Mouse (Mus musculus): ENCODE results near the gene Gcgr.

Gcgr gene

DNA sequence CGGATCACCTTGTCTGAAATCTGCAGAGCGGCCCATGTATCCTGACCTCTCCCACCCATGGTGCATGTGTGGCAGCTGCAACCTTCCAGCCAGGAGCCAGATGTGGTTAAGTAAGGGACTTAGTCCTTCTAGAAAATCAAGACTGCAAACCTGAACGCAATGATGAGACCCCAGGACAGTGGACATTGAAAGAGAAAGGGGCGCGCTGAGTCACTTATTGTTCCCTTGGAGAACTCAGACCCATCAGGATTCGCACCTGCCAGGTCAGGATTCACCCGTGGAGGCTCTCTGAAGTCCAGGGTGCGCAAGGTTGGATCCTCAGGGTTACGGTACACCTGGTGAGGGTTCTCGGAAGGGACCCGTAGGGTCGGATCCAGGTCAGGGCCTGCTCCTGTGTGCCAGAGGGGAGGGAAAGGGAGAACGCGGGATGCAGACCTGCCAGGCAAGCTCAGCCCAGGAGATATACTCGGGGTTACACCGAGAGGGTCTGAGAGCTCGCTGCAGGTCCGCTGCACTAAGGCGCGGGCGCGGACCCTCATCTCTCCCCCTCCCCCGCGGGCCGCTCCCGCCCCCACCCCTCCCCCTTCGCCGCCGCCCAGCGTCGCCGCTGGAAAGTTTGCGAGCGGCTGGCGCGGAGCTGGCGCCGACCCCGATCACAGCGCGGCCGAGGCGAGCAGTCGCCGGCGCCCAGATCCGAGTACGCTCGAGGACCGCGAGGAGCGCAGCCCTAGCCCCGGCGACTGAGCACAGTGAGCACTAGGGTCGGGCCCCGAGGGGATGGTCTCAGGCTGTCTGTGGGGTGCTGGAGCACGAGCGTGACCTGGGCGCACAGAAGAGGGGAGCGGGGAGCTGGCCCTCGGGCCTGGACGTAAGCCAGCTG lies at the start of gene Gcgr:
Gcgr (plus strand) TSS at position 615 of the 880 bp plus-strand sequence.
- ATAC-seq (ENCODE audit: insufficient number of reproducible peaks, low FRiP score, low TSS enrichment), result no peak

DNA sequence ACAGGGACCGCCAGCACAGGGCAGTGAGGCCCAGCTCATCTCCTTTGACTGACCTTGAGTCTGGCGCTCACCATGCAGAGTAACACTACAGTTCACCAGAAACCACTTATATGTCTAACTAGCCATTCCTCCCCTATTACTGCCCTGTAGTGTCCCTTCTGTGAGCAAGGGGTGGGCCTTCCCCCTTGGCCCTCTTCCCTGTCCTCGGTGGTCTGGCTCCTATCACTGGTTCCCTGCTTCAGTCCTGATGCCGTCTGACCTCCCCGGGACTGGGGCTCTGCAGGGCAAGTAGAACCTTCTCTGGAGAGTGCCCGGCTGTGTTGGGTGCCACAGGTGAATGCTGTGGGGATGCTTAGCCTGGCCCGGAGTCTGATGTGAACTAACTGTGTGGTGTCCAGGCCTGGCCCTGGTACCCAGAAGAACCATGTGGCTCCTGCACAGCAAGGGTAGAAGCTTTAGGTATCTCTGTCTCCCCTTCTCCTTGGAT lies 47.0 kb upstream of the Gcgr start:
- ATAC-seq (ENCODE audit: insufficient number of reproducible peaks, low FRiP score, low TSS enrichment), result no peak

GRCm38 (mm10) chr11:120484265-120484981 lies 46.1 kb upstream of the Gcgr start, which contains the start of gene Mrpl12:
Gene Mrpl12, plus strand, starts transcription at chr11:120484613.
- ATAC-seq (ENCODE audit: insufficient number of reproducible peaks, low FRiP score, low TSS enrichment), result peak; percentile 86

- no peak for ATAC-seq (ENCODE audit: insufficient number of reproducible peaks, low FRiP score, low TSS enrichment)
These were observed 45.2 kb upstream of the Gcgr start for GRCm38 (mm10) chr11:120485251-120485650.

GRCm38 (mm10) chr11:120488516-120488915 lies 42.0 kb upstream of the Gcgr start:
- no peak for ATAC-seq (ENCODE audit: insufficient number of reproducible peaks, low FRiP score, low TSS enrichment)

DNA sequence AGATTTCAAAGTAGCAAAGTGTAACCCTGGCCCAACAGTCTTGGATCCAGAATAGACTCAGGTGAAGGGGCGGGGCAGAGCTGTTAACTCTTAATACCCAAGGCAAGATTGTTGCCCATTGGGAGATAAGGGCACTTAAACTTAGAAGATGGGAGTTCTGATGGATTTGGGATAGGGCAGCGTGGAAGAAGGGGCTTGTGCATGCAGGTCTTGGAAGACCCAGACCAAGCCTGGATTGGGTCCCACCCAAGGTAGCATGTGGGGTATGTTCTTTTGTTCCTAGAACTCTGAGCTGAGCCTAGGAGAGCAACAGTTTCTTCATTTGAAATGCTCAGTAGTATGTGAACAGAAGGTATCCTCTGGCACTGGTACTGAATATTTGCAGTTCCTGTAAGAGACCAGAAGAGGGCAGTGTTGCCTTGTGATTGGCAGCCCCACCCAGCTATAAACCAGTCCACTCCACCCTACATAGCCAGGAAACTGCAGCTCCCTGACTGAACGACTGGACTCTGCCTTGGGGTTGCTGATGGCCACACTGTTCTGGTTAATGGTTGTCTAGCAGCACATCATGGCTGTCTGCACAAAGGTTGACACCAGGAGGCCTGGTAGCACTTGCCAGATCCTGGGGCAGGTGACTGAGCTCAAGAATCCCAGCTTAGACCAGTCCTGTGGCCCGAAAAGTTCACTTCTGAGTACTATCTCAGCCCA lies 41.3 kb upstream of the Gcgr start:
- 0 out of 2 replicates have a peak, but pooled peaks have one; percentile 28 for ATAC-seq (ENCODE audit: insufficient number of reproducible peaks, low FRiP score, low TSS enrichment)

DNA sequence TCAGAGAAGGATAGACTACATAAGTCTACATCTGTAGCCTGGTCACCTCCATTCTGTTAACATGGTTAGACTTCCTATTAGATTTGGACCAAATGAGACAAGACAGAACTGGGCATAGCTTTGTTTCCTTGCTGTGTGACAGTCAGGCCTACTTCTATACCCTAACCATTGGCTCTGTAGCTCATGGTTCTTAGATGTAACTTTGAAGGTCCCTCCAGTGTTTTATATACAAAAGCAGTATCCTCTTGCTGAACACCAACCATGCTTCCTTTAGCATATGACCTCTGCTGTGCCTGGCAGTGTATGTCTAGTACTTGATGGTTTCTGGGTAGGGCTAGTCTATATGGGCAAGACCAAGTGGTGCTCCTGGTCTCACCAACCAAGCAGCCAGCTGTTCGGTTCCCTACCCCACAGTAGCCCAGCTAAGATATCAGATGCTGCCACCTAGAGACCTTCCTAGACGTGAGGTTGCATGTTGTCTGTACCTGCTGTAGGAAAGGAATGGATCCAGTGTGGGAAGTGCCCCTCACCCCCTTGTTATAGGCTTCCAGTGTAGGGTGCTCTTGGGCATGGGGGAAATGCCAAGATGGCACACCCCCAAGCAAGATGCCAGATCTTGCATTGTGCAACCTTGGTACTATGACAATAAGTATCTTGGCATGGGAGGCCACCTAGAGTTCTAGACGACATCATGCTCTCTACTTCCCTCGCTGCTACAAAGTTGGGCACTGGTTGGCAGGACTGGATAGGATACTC lies 40.0 kb upstream of the Gcgr start:
- no peak for ATAC-seq (ENCODE audit: insufficient number of reproducible peaks, low FRiP score, low TSS enrichment)

- peak; percentile 78; the same call in 1 of the 2 replicates for ATAC-seq (ENCODE audit: insufficient number of reproducible peaks, low FRiP score, low TSS enrichment)
These were observed 39.0 kb upstream of the Gcgr start, which contains the start of gene Slc25a10 for GRCm38 (mm10) chr11:120491317-120492023. Gene Slc25a10, plus strand, starts transcription at chr11:120491840.

DNA sequence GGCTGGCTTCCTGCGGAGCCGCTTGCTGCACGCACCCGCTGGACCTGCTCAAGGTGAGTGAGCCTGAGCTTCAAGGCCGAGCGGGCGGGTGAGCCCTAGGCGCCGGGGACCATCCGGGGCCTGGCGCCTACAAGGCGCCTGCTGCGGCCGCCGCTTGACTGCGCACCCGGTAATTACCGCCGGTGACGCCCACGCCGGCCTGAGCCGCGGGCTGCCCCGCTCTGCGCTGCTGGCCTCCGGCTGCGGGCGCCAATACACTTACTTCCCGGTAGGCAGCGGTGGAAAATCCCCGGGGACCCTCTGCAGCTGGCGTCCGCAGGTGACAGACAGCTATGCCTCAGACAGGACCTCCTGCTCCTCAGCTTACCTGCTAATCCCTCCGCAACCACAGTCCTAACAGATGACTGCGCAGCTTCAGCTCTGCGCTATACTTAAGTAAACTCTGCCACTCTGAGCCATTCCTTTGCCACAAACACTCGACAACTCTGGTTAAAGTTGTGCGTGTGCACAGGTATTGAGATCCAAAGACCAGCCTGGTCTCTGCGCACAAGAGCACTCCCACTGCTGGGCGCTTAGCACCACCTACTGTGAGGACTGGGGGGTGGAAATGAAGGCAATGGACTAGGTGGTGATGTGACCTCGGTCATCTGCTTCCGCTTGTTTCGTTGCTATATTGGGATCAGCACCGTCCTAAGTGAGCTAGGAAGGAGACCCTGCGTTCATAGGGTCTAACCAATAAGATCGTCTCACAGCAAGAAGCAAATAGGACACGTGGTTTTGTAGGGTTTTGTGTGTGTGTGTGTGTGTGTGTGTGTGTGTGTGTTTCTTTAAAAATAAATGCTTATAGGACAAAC lies 38.2 kb upstream of the Gcgr start:
- ATAC-seq (ENCODE audit: insufficient number of reproducible peaks, low FRiP score, low TSS enrichment), result peak; percentile 33; the same call in 1 of the 2 replicates

DNA sequence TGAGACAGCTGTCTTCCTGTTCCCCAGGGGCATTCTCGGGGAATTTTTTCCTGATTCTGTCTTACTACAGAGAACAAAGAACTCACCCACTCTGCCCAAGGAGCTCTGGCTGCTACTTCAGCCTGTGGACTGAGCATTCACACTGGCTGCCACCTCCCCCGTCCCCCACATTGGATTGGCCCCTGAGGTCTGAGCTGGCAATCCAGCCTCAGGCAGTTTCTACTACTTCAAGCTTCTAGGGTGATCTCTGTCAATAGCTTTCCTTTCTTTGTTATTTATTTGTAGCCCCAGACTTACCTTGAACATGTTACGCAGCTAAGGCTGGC lies 37.7 kb upstream of the Gcgr start:
- no peak for ATAC-seq (ENCODE audit: insufficient number of reproducible peaks, low FRiP score, low TSS enrichment)

- ATAC-seq (ENCODE audit: insufficient number of reproducible peaks, low FRiP score, low TSS enrichment), result no peak
These were observed 37.1 kb upstream of the Gcgr start for GRCm38 (mm10) chr11:120493351-120493750.

DNA sequence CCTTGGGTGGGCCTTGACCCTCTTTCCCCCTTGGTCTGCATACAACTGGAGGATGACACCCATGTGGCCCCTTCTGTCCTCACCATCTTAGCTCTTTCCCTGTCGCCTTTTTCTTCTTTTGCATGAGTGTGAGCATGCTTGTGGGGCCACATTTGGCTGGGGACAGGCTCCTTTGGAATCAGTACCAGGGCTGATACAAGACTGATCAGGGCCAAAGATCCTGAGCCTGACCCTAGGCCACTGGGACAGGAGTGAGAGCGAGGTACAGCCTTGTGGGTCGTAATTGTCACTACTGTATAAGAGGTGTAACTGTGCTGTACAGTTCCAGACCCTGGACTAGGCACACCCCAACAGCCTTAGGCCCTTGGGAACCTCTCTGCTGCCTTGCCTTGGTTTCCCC lies 36.6 kb upstream of the Gcgr start:
- no peak for ATAC-seq (ENCODE audit: insufficient number of reproducible peaks, low FRiP score, low TSS enrichment)

GRCm38 (mm10) chr11:120497436-120497835 lies 33.1 kb upstream of the Gcgr start:
- no peak for ATAC-seq (ENCODE audit: insufficient number of reproducible peaks, low FRiP score, low TSS enrichment)

DNA sequence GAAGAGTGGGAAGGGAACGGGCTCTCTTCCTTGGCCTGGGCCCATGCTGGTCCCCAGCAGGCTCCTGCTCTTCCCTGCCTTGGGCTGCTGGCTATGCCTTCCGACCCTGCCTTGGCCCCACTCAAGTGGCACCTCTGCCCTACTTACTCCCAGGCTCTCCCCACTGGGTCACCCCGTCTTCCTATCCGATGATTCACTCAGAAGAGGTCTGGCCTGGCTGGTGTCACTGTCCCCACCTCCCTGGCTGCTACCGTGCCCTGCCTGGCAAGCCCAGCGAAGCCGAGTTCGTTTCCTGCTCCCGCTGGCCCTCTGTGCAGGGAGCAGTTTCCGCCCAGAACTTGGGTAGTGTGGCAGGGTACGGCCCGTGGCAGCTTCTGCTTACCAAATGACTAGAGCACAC lies 32.3 kb upstream of the Gcgr start:
- no peak for ATAC-seq (ENCODE audit: insufficient number of reproducible peaks, low FRiP score, low TSS enrichment)

DNA sequence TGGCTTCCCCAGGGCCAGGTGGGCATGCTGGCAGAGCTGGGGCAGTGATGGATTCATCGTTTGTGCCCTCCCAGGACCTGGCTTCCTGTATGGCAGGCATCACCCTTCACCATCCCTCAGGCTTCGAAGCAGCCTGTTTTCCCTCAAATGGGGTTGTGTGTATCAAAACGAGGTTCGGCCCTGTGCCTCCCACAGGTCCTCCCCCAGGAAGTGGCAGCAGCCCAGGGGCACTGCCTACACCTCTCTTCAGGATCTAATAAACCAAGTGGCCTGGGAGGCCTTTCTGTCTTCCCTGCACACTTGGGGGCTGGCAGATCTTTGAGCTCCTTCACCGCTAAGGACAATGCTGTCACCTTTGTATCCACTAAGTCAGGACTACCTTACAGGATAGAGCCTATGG lies 31.6 kb upstream of the Gcgr start:
- no peak for ATAC-seq (ENCODE audit: insufficient number of reproducible peaks, low FRiP score, low TSS enrichment)

- no peak for ATAC-seq (ENCODE audit: insufficient number of reproducible peaks, low FRiP score, low TSS enrichment)
These were observed 30.6 kb upstream of the Gcgr start for GRCm38 (mm10) chr11:120499894-120500293.

DNA sequence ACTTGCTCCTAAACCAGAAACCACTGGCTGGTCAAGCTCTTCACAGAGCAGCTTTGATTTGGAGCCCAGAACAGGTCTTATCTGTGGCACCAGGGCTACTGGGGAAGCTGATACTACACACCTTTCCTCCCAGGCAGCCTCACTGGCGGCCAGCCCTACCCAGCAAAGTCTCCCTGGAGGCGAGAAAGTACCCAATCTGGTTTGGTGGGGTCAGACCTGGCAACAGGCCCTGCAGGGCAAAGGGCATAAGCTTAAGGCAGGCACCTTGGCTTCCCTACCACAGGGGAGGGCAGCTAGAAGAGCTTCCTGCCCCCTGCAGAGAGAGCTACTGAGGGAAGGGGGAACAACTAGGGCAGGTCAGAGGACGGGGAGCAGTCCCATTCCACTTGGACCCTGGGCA lies 30.1 kb upstream of the Gcgr start:
- no peak for ATAC-seq (ENCODE audit: insufficient number of reproducible peaks, low FRiP score, low TSS enrichment)

GRCm38 (mm10) chr11:120501018-120501417 lies 29.5 kb upstream of the Gcgr start:
- no peak for ATAC-seq (ENCODE audit: insufficient number of reproducible peaks, low FRiP score, low TSS enrichment)

All from cerebellum, adult (tissue).